Mouse (Mus musculus): Measurements from ENCODE around the gene Tas2r116. TPM values are rescaled to one million over a fixed set of nuclear protein-coding genes. Genes with fewer than 3 reads are reported as not detected.

Gene Tas2r116
- not detected for polyA plus RNA-seq (2014; fragmentation: Illumina TruSeq; extraction: RNeasy Lipid Tissue Mini Kit (QIAGEN cat#74804); ENCODE audit: low read depth, low replicate concordance)

GRCm38 (mm10) chr6:132855138-132855537 is at the start of gene Tas2r116:
TSS of gene Tas2r116 (plus strand) at chr6:132855438.

GRCm38 (mm10) chr6:132846842-132847241 is 8.4 kb upstream of the Tas2r116 start, which contains the start of gene Tas2r123:
TSS of gene Tas2r123 (plus strand) at chr6:132847142.

GRCm38 (mm10) chr6:132867708-132868107 is 12.5 kb downstream of the Tas2r116 start, which contains the start of gene Tas2r110:
TSS of gene Tas2r110 (plus strand) at chr6:132868008.

GRCm38 (mm10) chr6:132892711-132893110 is 37.5 kb downstream of the Tas2r116 start, which contains the start of gene Tas2r113:
TSS of gene Tas2r113 (plus strand) at chr6:132893011.

Other genes starting within 250 kb of the Tas2r116 start
- not detected for gene A630073D07Rik, start 203.9 kb upstream of the Tas2r116 start, polyA plus RNA-seq (2014; fragmentation: Illumina TruSeq; extraction: RNeasy Lipid Tissue Mini Kit (QIAGEN cat#74804); ENCODE audit: low read depth, low replicate concordance)
- gene Tas2r120, start 198.5 kb upstream of the Tas2r116 start, polyA plus RNA-seq (2014; fragmentation: Illumina TruSeq; extraction: RNeasy Lipid Tissue Mini Kit (QIAGEN cat#74804); ENCODE audit: low read depth, low replicate concordance): not detected
- not detected for gene Tas2r121, start 154.4 kb upstream of the Tas2r116 start, polyA plus RNA-seq (2014; fragmentation: Illumina TruSeq; extraction: RNeasy Lipid Tissue Mini Kit (QIAGEN cat#74804); ENCODE audit: low read depth, low replicate concordance)
- gene Tas2r122, start 143.5 kb upstream of the Tas2r116 start, polyA plus RNA-seq (2014; fragmentation: Illumina TruSeq; extraction: RNeasy Lipid Tissue Mini Kit (QIAGEN cat#74804); ENCODE audit: low read depth, low replicate concordance): not detected
- not detected for gene Tas2r115, start 117.4 kb upstream of the Tas2r116 start, polyA plus RNA-seq (2014; fragmentation: Illumina TruSeq; extraction: RNeasy Lipid Tissue Mini Kit (QIAGEN cat#74804); ENCODE audit: low read depth, low replicate concordance)
- gene Tas2r124, start 100.7 kb upstream of the Tas2r116 start, polyA plus RNA-seq (2014; fragmentation: Illumina TruSeq; extraction: RNeasy Lipid Tissue Mini Kit (QIAGEN cat#74804); ENCODE audit: low read depth, low replicate concordance): not detected
- not detected for gene Tas2r102, start 93.3 kb upstream of the Tas2r116 start, polyA plus RNA-seq (2014; fragmentation: Illumina TruSeq; extraction: RNeasy Lipid Tissue Mini Kit (QIAGEN cat#74804); ENCODE audit: low read depth, low replicate concordance)
- not detected for gene Tas2r136, start 77.3 kb upstream of the Tas2r116 start, polyA plus RNA-seq (2014; fragmentation: Illumina TruSeq; extraction: RNeasy Lipid Tissue Mini Kit (QIAGEN cat#74804); ENCODE audit: low read depth, low replicate concordance)
- gene Tas2r117, start 52.6 kb upstream of the Tas2r116 start, polyA plus RNA-seq (2014; fragmentation: Illumina TruSeq; extraction: RNeasy Lipid Tissue Mini Kit (QIAGEN cat#74804); ENCODE audit: low read depth, low replicate concordance): not detected
- not detected for gene Tas2r123, start 8.3 kb upstream of the Tas2r116 start, polyA plus RNA-seq (2014; fragmentation: Illumina TruSeq; extraction: RNeasy Lipid Tissue Mini Kit (QIAGEN cat#74804); ENCODE audit: low read depth, low replicate concordance)
- gene Tas2r110, start 12.6 kb downstream of the Tas2r116 start, polyA plus RNA-seq (2014; fragmentation: Illumina TruSeq; extraction: RNeasy Lipid Tissue Mini Kit (QIAGEN cat#74804); ENCODE audit: low read depth, low replicate concordance): not detected
- not detected for gene Tas2r113, start 37.6 kb downstream of the Tas2r116 start, polyA plus RNA-seq (2014; fragmentation: Illumina TruSeq; extraction: RNeasy Lipid Tissue Mini Kit (QIAGEN cat#74804); ENCODE audit: low read depth, low replicate concordance)
- gene Tas2r125, start 54.2 kb downstream of the Tas2r116 start, polyA plus RNA-seq (2014; fragmentation: Illumina TruSeq; extraction: RNeasy Lipid Tissue Mini Kit (QIAGEN cat#74804); ENCODE audit: low read depth, low replicate concordance): not detected
- gene Tas2r129, start 95.7 kb downstream of the Tas2r116 start, polyA plus RNA-seq (2014; fragmentation: Illumina TruSeq; extraction: RNeasy Lipid Tissue Mini Kit (QIAGEN cat#74804); ENCODE audit: low read depth, low replicate concordance): not detected
- not detected for gene Tas2r131, start 102.5 kb downstream of the Tas2r116 start, polyA plus RNA-seq (2014; fragmentation: Illumina TruSeq; extraction: RNeasy Lipid Tissue Mini Kit (QIAGEN cat#74804); ENCODE audit: low read depth, low replicate concordance)
- not detected for gene Tas2r109, start 125.5 kb downstream of the Tas2r116 start, polyA plus RNA-seq (2014; fragmentation: Illumina TruSeq; extraction: RNeasy Lipid Tissue Mini Kit (QIAGEN cat#74804); ENCODE audit: low read depth, low replicate concordance)
- not detected for gene Tas2r103, start 181.7 kb downstream of the Tas2r116 start, polyA plus RNA-seq (2014; fragmentation: Illumina TruSeq; extraction: RNeasy Lipid Tissue Mini Kit (QIAGEN cat#74804); ENCODE audit: low read depth, low replicate concordance)
- not detected for gene Tas2r140, start 200.4 kb downstream of the Tas2r116 start, polyA plus RNA-seq (2014; fragmentation: Illumina TruSeq; extraction: RNeasy Lipid Tissue Mini Kit (QIAGEN cat#74804); ENCODE audit: low read depth, low replicate concordance)
- gene Smim10l1, start 249.5 kb downstream of the Tas2r116 start, polyA plus RNA-seq (2014; fragmentation: Illumina TruSeq; extraction: RNeasy Lipid Tissue Mini Kit (QIAGEN cat#74804); ENCODE audit: low read depth, low replicate concordance): 432 TPM